Mouse (Mus musculus) midbrain, embryonic 16.5 days (tissue): ENCODE data around the gene Usp20. TPM values are rescaled to one million over a fixed set of nuclear protein-coding genes. Genes with fewer than 3 reads are reported as not detected.

Experiments
- ATAC-seq: fragments of 200-750 bp; cut with Nextera tagmentation; 2 replicates; pipeline ENCODE4 v1.8.0; 2017; ENCODE audit warnings: moderate TSS enrichment
- H3K27ac ChIP-seq: fragments of 300-500 bp; sonication (generic); 2 replicates; pipeline ENCODE4 v1.5.1; 2014; ENCODE audit warnings: mild to moderate bottlenecking, low read length, mixed read lengths
- H3K27me3 ChIP-seq: fragments of 300-500 bp; sonication (generic); 2 replicates; pipeline ENCODE4 v1.6.1; 2014; ENCODE audit warnings: low read depth, low read length, mixed read lengths; ENCODE audit not compliant: control insufficient read depth, insufficient read depth
- H3K36me3 ChIP-seq: fragments of 300-500 bp; sonication (generic); 2 replicates; pipeline ENCODE4 v1.6.1; 2014; ENCODE audit warnings: mild to moderate bottlenecking, low read length, moderate library complexity, mixed read lengths; ENCODE audit not compliant: control insufficient read depth, insufficient read depth
- H3K4me1 ChIP-seq: fragments of 300-500 bp; sonication (generic); 2 replicates; pipeline ENCODE4 v1.6.1; 2014; ENCODE audit warnings: mild to moderate bottlenecking, low read length, mixed read lengths; ENCODE audit not compliant: control insufficient read depth, insufficient read depth
- H3K4me2 ChIP-seq: fragments of 300-500 bp; sonication (generic); 2 replicates; pipeline ENCODE4 v1.6.1; 2014; ENCODE audit warnings: mild to moderate bottlenecking, low read length, mixed read lengths
- H3K4me3 ChIP-seq: fragments of 300-500 bp; sonication (generic); 2 replicates; pipeline ENCODE4 v1.5.1; 2014; ENCODE audit warnings: low read depth, mild to moderate bottlenecking, low read length, moderate library complexity, mixed read lengths
- H3K9ac ChIP-seq: fragments of 300-500 bp; sonication (generic); 2 replicates; pipeline ENCODE4 v1.6.1; 2014; ENCODE audit warnings: low read depth, low read length, mixed read lengths
- H3K9me3 ChIP-seq: fragments of 300-500 bp; sonication (generic); replicated peaks from 2 replicates; pipeline ENCODE4 v1.6.1; 2014; ENCODE audit warnings: mild to moderate bottlenecking, low read length, mixed read lengths; ENCODE audit not compliant: control insufficient read depth, poor library complexity, severe bottlenecking
- WGBS: fragments of 180-500 bp; shearing (Covaris S2); extraction: QIAGEN DNeasy Blood & Tissue Kit; methylation state at CpG from one replicate; pipeline ENCODE4 v1.1.7; 2014; 5-methylcytosine and 5-hydroxymethylcytosine counted together
- polyA plus RNA-seq: library from polyadenylated mRNA; unstranded; fragments of >200 nt; fragmentation: Nextera tagmentation; extraction: Ambion mirVana; gene quantifications from 2 replicates; pipeline ENCODE4 v1.2.1, GENCODE M21; 2015

Gene Usp20
- polyA plus RNA-seq, 1 experiment from 2014 or later = 49.2 TPM

GRCm38 (mm10) chr2:30952457-30952823, 29.6 kb upstream of the Usp20 start:
- ATAC-seq = peak; percentile 51
- WGBS = 24% methylated on average over 5 of the region's 5 CpGs
- Histone ChIP-seq H3K4me2 (peak overlapping the region; percentile 86), H3K4me3 (peak overlapping the region; percentile 77), H3K9ac (peak overlapping the region; percentile 3; the same call in 1 of the 2 replicates), H3K27me3 (no peaks in the 10 kb centered on the region), H3K36me3 (peaks cover 9% of the 10 kb centered on the region; the same call in 1 of the 2 replicates), H3K27ac (peak overlapping the region; percentile 83), H3K4me1 (peaks cover 16% of the 10 kb centered on the region), H3K9me3 (no peaks in the 10 kb centered on the region)

- peak; percentile 94 for ATAC-seq
- peaks cover 9% of the 10 kb centered on the region; the same call in 1 of the 2 replicates for H3K36me3 ChIP-seq
- H3K4me2 ChIP-seq = peak within 1 kb of the TSS; percentile 86
- no peaks in the 10 kb centered on the region for H3K9me3 ChIP-seq
- H3K27ac ChIP-seq = peak within 1 kb of the TSS; percentile 83
- peaks cover 16% of the 10 kb centered on the region for H3K4me1 ChIP-seq
- no peaks in the 10 kb centered on the region for H3K27me3 ChIP-seq
- under 1% methylated on average over 60 of the region's 60 CpGs for WGBS
- H3K4me3 ChIP-seq = peak within 1 kb of the TSS; percentile 77
- H3K9ac ChIP-seq = peak within 1 kb of the TSS; percentile 89
Measured at GRCm38 (mm10) chr2:30952824-30953490, 29.1 kb upstream of the Usp20 start, which contains the start of gene Tor1b. Gene Tor1b, plus strand, starts transcription at chr2:30952959.

GRCm38 (mm10) chr2:30954797-30955196, 27.3 kb upstream of the Usp20 start:
- Histone ChIP-seq H3K27ac (no peak overlapping the region), H3K4me2 (peak overlapping the region; percentile 86; the same call in 1 of the 2 replicates), H3K9ac (no peak overlapping the region), H3K4me1 (peaks cover 16% of the 10 kb centered on the region), H3K36me3 (peaks cover 19% of the 10 kb centered on the region), H3K9me3 (no peaks in the 10 kb centered on the region), H3K27me3 (no peaks in the 10 kb centered on the region), H3K4me3 (no peak overlapping the region)
- WGBS = 73% methylated on average over 6 of the region's 6 CpGs
- no peak for ATAC-seq

GRCm38 (mm10) chr2:30957511-30957910, 24.6 kb upstream of the Usp20 start:
- WGBS = 83% methylated on average over 4 of the region's 4 CpGs
- peaks cover 39% of the 10 kb centered on the region for H3K36me3 ChIP-seq
- H3K4me3 ChIP-seq = no peak overlapping the region
- peaks cover 16% of the 10 kb centered on the region for H3K4me1 ChIP-seq
- no peak overlapping the region for H3K4me2 ChIP-seq
- H3K9ac ChIP-seq = no peak overlapping the region
- no peaks in the 10 kb centered on the region for H3K9me3 ChIP-seq
- no peak for ATAC-seq
- H3K27me3 ChIP-seq = no peaks in the 10 kb centered on the region
- no peak overlapping the region for H3K27ac ChIP-seq

GRCm38 (mm10) chr2:30958726-30959125, 23.4 kb upstream of the Usp20 start:
- H3K27me3 ChIP-seq = no peaks in the 10 kb centered on the region
- 92% methylated on average over 14 of the region's 14 CpGs for WGBS
- no peak for ATAC-seq
- no peak overlapping the region for H3K27ac ChIP-seq
- peaks cover 13% of the 10 kb centered on the region for H3K4me1 ChIP-seq
- H3K9me3 ChIP-seq = no peaks in the 10 kb centered on the region
- H3K4me3 ChIP-seq = no peak overlapping the region
- peaks cover 46% of the 10 kb centered on the region for H3K36me3 ChIP-seq
- no peak overlapping the region for H3K9ac ChIP-seq
- no peak overlapping the region for H3K4me2 ChIP-seq

- H3K4me1 ChIP-seq = peaks cover 1% of the 10 kb centered on the region
- H3K4me2 ChIP-seq = no peak overlapping the region
- H3K27me3 ChIP-seq = no peaks in the 10 kb centered on the region
- peaks cover 46% of the 10 kb centered on the region for H3K36me3 ChIP-seq
- WGBS = 55% methylated on average over 5 of the region's 5 CpGs
- H3K9me3 ChIP-seq = no peaks in the 10 kb centered on the region
- no peak overlapping the region for H3K9ac ChIP-seq
- no peak overlapping the region for H3K27ac ChIP-seq
- no peak for ATAC-seq
- H3K4me3 ChIP-seq = no peak overlapping the region
Measured at GRCm38 (mm10) chr2:30959856-30960255, 22.2 kb upstream of the Usp20 start.

GRCm38 (mm10) chr2:30962570-30963254, 19.4 kb upstream of the Usp20 start:
- no peak overlapping the region for H3K4me3 ChIP-seq
- no peak overlapping the region for H3K27ac ChIP-seq
- no peak overlapping the region for H3K4me2 ChIP-seq
- 93% methylated on average over 11 of the region's 11 CpGs for WGBS
- H3K4me1 ChIP-seq = peaks cover 12% of the 10 kb centered on the region
- H3K9ac ChIP-seq = no peak overlapping the region
- peaks cover 37% of the 10 kb centered on the region for H3K36me3 ChIP-seq
- no peaks in the 10 kb centered on the region for H3K9me3 ChIP-seq
- no peaks in the 10 kb centered on the region for H3K27me3 ChIP-seq
- no peak for ATAC-seq

GRCm38 (mm10) chr2:30965627-30966026, 16.5 kb upstream of the Usp20 start:
- H3K9ac ChIP-seq = no peak overlapping the region
- no peaks in the 10 kb centered on the region for H3K9me3 ChIP-seq
- WGBS = 91% methylated on average over 8 of the region's 8 CpGs
- H3K36me3 ChIP-seq = peaks cover 24% of the 10 kb centered on the region
- no peak overlapping the region for H3K27ac ChIP-seq
- no peaks in the 10 kb centered on the region for H3K27me3 ChIP-seq
- no peak overlapping the region for H3K4me2 ChIP-seq
- ATAC-seq = no peak
- peaks cover 12% of the 10 kb centered on the region for H3K4me1 ChIP-seq
- H3K4me3 ChIP-seq = no peak overlapping the region

- Histone ChIP-seq H3K4me3 (peak overlapping the region; percentile 74), H3K27ac (no peak overlapping the region; the same call in 1 of the 2 replicates), H3K27me3 (no peaks in the 10 kb centered on the region), H3K4me2 (peak overlapping the region; percentile 90), H3K36me3 (peaks cover 14% of the 10 kb centered on the region), H3K9me3 (no peaks in the 10 kb centered on the region), H3K9ac (peak overlapping the region; percentile 72), H3K4me1 (peaks cover 12% of the 10 kb centered on the region)
- WGBS = 21% methylated on average over 16 of the region's 16 CpGs
- ATAC-seq = peak; percentile 7; the same call in 1 of the 2 replicates
Measured at GRCm38 (mm10) chr2:30966826-30967225, 15.3 kb upstream of the Usp20 start.
